Mouse (Mus musculus) liver, embryonic 15.5 days (tissue): ENCODE data around the gene Neurl4. TPM values are rescaled to one million over a fixed set of nuclear protein-coding genes. Genes with fewer than 3 reads are reported as not detected.
"Not testable (repeated sequence)": the region's sequence is repeated elsewhere in the genome, so short reads cannot be mapped to it uniquely, and the experiment has no call there.

Experiments
- ATAC-seq: fragments of 200-750 bp; cut with Nextera tagmentation; 2 replicates; pipeline ENCODE4 v1.8.0; 2017; ENCODE audit warnings: moderate number of reproducible peaks, mild to moderate bottlenecking, moderate library complexity; ENCODE audit not compliant: insufficient read depth
- H3K27ac ChIP-seq: fragments of 300-500 bp; sonication (generic); replicated peaks from 2 replicates; pipeline ENCODE4 v1.5.1; 2015; ENCODE audit warnings: mild to moderate bottlenecking, inconsistent platforms
- H3K27me3 ChIP-seq: fragments of 300-500 bp; sonication (generic); 2 replicates; pipeline ENCODE4 v1.6.1; 2015; ENCODE audit warnings: mild to moderate bottlenecking, inconsistent platforms
- H3K36me3 ChIP-seq: fragments of 300-500 bp; sonication (generic); replicated peaks from 2 replicates; pipeline ENCODE4 v1.6.1; 2015; ENCODE audit warnings: moderate library complexity, mild to moderate bottlenecking, inconsistent platforms
- H3K4me1 ChIP-seq: fragments of 300-500 bp; sonication (generic); replicated peaks from 2 replicates; pipeline ENCODE4 v1.6.1; 2015; ENCODE audit warnings: inconsistent platforms
- H3K4me2 ChIP-seq: fragments of 300-500 bp; sonication (generic); 2 replicates; pipeline ENCODE4 v1.6.1; 2015; ENCODE audit warnings: moderate library complexity, mild to moderate bottlenecking, inconsistent platforms
- H3K4me3 ChIP-seq: fragments of 300-500 bp; sonication (generic); replicated peaks from 2 replicates; pipeline ENCODE4 v1.5.1; 2015; ENCODE audit warnings: mild to moderate bottlenecking, inconsistent platforms
- H3K9ac ChIP-seq: fragments of 300-500 bp; sonication (generic); 2 replicates; pipeline ENCODE4 v1.6.1; 2015; ENCODE audit warnings: moderate library complexity, mild to moderate bottlenecking, inconsistent platforms
- H3K9me3 ChIP-seq: fragments of 300-500 bp; sonication (generic); replicated peaks from 2 replicates; pipeline ENCODE4 v1.6.1; 2016; ENCODE audit warnings: inconsistent platforms
- WGBS: fragments of 180-500 bp; shearing (Covaris S2); methylation state at CpG from one replicate; pipeline ENCODE4 v1.1.7; 2015; ENCODE audit warnings: mixed read lengths; ENCODE audit not compliant: insufficient replicate concordance; 5-methylcytosine and 5-hydroxymethylcytosine counted together
- polyA plus RNA-seq: library from polyadenylated mRNA; unstranded; fragments of >200 nt; fragmentation: Nextera tagmentation; extraction: Ambion mirVana; gene quantifications from 2 replicates; pipeline ENCODE4 v1.2.1, GENCODE M21; 2015

Gene Neurl4
- polyA plus RNA-seq, result 2.7 and 3.1 TPM in 2 replicates

- Histone ChIP-seq H3K4me2 (peak within 1 kb of the TSS; percentile 98), H3K27me3 (peaks cover 25% of the 10 kb centered on the region), H3K27ac (peak within 1 kb of the TSS; percentile 98), H3K9me3 (no peaks in the 10 kb centered on the region), H3K9ac (peak within 1 kb of the TSS; percentile 94), H3K4me1 (peaks cover 46% of the 10 kb centered on the region), H3K36me3 (peaks cover 27% of the 10 kb centered on the region), H3K4me3 (peak within 1 kb of the TSS; percentile 90)
- peak; percentile 90 for ATAC-seq
- WGBS, result under 1% methylated on average over 38 of the region's 38 CpGs
Measured at GRCm38 (mm10) chr11:69900471-69901405, at the start of gene Neurl4, which contains the start of gene 2810408A11Rik. TSS of gene Neurl4 (plus strand) at chr11:69901072. TSS of gene 2810408A11Rik (minus strand) at chr11:69900987.

GRCm38 (mm10) chr11:69853994-69854393, 46.9 kb upstream of the Neurl4 start:
- H3K9ac ChIP-seq, result peak overlapping the region; percentile 54
- H3K36me3 ChIP-seq, result peaks cover 40% of the 10 kb centered on the region
- H3K27ac ChIP-seq, result peak overlapping the region; percentile 97
- peaks cover 80% of the 10 kb centered on the region for H3K4me1 ChIP-seq
- WGBS, result 14% methylated on average over 7 of the region's 7 CpGs
- H3K27me3 ChIP-seq, result peaks cover 15% of the 10 kb centered on the region
- H3K4me2 ChIP-seq, result peak overlapping the region; percentile 65
- H3K4me3 ChIP-seq, result peak overlapping the region; percentile 34
- H3K9me3 ChIP-seq, result no peaks in the 10 kb centered on the region
- peak; percentile 94 for ATAC-seq

DNA sequence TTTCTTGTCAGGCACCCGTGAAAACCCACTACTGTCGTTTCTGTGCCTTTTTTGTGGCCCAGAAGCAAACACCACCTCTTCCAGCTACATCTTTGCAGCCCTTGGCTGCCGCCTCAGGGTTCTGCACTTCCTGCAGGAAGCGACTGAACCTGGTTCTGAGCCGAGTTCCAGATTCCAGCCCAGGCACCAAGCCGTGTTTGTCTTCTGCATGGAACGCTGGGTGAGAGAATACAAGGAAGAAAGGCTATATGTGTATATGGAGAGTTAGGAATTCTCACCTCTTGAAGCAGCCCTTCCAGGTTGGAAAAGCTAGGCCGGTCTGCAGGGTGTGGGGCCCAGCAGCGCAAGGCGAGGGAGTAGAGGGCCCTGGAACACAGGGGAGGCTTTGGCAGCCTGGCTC, 46.2 kb upstream of the Neurl4 start:
- H3K4me1 ChIP-seq, result peaks cover 73% of the 10 kb centered on the region
- no peak for ATAC-seq
- H3K27me3 ChIP-seq, result peaks cover 22% of the 10 kb centered on the region
- H3K9me3 ChIP-seq, result no peaks in the 10 kb centered on the region
- H3K4me2 ChIP-seq, result peak overlapping the region; percentile 61
- 61% methylated on average over 10 of the region's 10 CpGs for WGBS
- H3K27ac ChIP-seq, result peak overlapping the region; percentile 97
- H3K4me3 ChIP-seq, result peak overlapping the region; percentile 29
- peak overlapping the region; percentile 54 for H3K9ac ChIP-seq
- H3K36me3 ChIP-seq, result peaks cover 33% of the 10 kb centered on the region

DNA sequence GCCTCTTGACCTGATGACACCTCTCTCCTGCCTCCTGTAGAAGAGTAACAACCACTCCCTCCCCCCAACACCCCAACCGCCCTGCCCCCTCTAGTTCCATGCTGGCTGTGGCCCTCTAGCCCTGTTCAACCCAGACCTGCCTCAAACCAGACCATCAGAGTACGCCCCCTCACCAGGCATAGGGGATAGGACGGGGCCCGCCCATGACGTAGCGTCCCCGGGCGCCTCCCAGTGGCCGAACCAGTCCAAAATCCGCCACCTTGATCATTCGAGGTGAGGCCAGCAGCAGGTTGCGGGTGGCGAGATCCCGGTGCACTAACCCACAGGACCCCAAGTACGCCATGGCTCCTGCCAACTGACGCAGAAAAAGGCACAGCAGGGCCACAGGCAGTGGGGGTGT, 45.5 kb upstream of the Neurl4 start:
- peaks cover 27% of the 10 kb centered on the region for H3K36me3 ChIP-seq
- peak overlapping the region; percentile 61 for H3K4me2 ChIP-seq
- 33% methylated on average over 16 of the region's 16 CpGs for WGBS
- peak overlapping the region; percentile 54 for H3K9ac ChIP-seq
- no peaks in the 10 kb centered on the region for H3K9me3 ChIP-seq
- peaks cover 66% of the 10 kb centered on the region for H3K4me1 ChIP-seq
- peak; percentile 18 for ATAC-seq
- H3K4me3 ChIP-seq, result peak overlapping the region; percentile 29; the same call in 1 of the 2 replicates
- H3K27ac ChIP-seq, result peak overlapping the region; percentile 97
- H3K27me3 ChIP-seq, result peaks cover 25% of the 10 kb centered on the region

GRCm38 (mm10) chr11:69858113-69858998, 42.5 kb upstream of the Neurl4 start, which contains the start of gene Tnk1:
TSS of gene Tnk1 (minus strand) at chr11:69858730.
- H3K9me3 ChIP-seq, result no peaks in the 10 kb centered on the region
- H3K4me1 ChIP-seq, result peaks cover 43% of the 10 kb centered on the region
- no peak within 1 kb of the TSS for H3K27ac ChIP-seq
- peaks cover 25% of the 10 kb centered on the region for H3K27me3 ChIP-seq
- 0 out of 2 replicates have a peak within 1 kb of the TSS, but pooled peaks have one; percentile 15 for H3K4me2 ChIP-seq
- 44% methylated on average over 30 of the region's 30 CpGs for WGBS
- no peak within 1 kb of the TSS for H3K4me3 ChIP-seq
- no peaks in the 10 kb centered on the region for H3K36me3 ChIP-seq
- no peak for ATAC-seq
- no peak within 1 kb of the TSS for H3K9ac ChIP-seq

GRCm38 (mm10) chr11:69863729-69864128, 37.1 kb upstream of the Neurl4 start:
- H3K36me3 ChIP-seq, H3K4me3 ChIP-seq, H3K9me3 ChIP-seq: not testable (repeated sequence)
- WGBS, result 68% methylated on average over 3 of the region's 3 CpGs
- ATAC-seq, result peak; percentile 56
- Histone ChIP-seq H3K9ac (peak overlapping the region; percentile 22; the same call in 1 of the 2 replicates), H3K27me3 (peaks cover 13% of the 10 kb centered on the region), H3K4me2 (peak overlapping the region; percentile 48), H3K27ac (peak overlapping the region; percentile 81), H3K4me1 (peaks cover 57% of the 10 kb centered on the region)

DNA sequence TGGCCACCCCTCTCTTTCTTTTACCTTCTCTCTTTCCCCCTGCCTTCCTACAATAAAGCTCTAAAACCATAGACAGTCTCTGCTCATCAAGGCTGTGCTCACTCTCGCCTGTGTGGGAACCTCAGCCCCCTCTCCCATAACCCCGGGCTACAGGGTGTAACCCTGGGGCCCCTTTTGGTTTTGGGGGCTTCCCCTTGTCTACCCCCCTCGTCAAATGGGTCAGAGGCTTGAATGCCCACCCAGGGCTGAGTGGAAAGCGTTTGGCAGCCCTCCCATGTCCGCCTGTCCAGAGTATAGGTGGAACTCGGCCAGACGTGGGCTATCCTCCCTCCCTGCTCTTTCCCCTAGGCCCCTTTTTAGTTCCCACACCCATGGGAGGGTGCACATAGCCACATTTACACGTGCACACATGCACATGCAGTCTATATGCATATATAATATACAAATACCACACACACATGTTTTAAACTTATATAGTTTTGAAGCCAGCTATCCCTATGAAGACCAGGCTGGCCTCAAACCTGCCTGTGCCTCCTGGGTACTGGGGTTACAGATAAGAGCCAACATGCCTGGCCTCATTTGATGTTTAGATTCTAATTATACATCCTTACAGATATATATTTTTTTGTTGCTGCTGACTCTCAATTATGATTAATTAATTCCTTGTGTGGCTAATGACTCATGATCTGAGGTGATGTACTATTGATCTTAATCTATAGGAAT, 36.6 kb upstream of the Neurl4 start:
- H3K36me3 ChIP-seq, result no peaks in the 10 kb centered on the region
- H3K9ac ChIP-seq, result peak overlapping the region; percentile 22
- peaks cover 7% of the 10 kb centered on the region; the same call in 1 of the 2 replicates for H3K27me3 ChIP-seq
- 23% methylated on average over 8 of the region's 8 CpGs for WGBS
- peak overlapping the region; percentile 48 for H3K4me2 ChIP-seq
- H3K9me3 ChIP-seq, result no peaks in the 10 kb centered on the region
- peaks cover 59% of the 10 kb centered on the region for H3K4me1 ChIP-seq
- H3K27ac ChIP-seq, result peak overlapping the region; percentile 81
- ATAC-seq, result peak; percentile 51; the same call in 1 of the 2 replicates
- H3K4me3 ChIP-seq, result no peak overlapping the region

- ATAC-seq, result no peak
- WGBS, result 80% methylated on average over 9 of the region's 9 CpGs
Measured at GRCm38 (mm10) chr11:69865561-69865960, 35.3 kb upstream of the Neurl4 start.

GRCm38 (mm10) chr11:69867335-69867734, 33.5 kb upstream of the Neurl4 start:
- Histone ChIP-seq H3K9ac (no peak overlapping the region), H3K4me3 (no peak overlapping the region), H3K27me3 (no peaks in the 10 kb centered on the region), H3K4me2 (no peak overlapping the region; the same call in 1 of the 2 replicates), H3K27ac (peak overlapping the region; percentile 48), H3K36me3 (no peaks in the 10 kb centered on the region), H3K9me3 (no peaks in the 10 kb centered on the region), H3K4me1 (peaks cover 68% of the 10 kb centered on the region)
- 31% methylated on average over 9 of the region's 9 CpGs for WGBS
- ATAC-seq, result peak; percentile 60

More at GRCm38 (mm10) chr11:69865561-69865960, 35.3 kb upstream of the Neurl4 start:
- Histone ChIP-seq H3K4me2 (no peak overlapping the region), H3K36me3 (no peaks in the 10 kb centered on the region), H3K27ac (peak overlapping the region; percentile 81; the same call in 1 of the 2 replicates), H3K4me3 (no peak overlapping the region), H3K9ac (no peak overlapping the region), H3K27me3 (no peaks in the 10 kb centered on the region), H3K9me3 (no peaks in the 10 kb centered on the region), H3K4me1 (peaks cover 62% of the 10 kb centered on the region)
